Mouse (Mus musculus): ENCODE data around the gene Pcolce2.

- no peak for TF ChIP-seq TAL1 (IDR thresholded peaks at IDR 0.05; ENCODE audit: low read length)
- no peak for TF ChIP-seq GATA1 (IDR thresholded peaks at IDR 0.05; ENCODE audit: low read length)
Observed at GRCm38 (mm10) chr9:95699273-95699672, 61.9 kb downstream of the Pcolce2 start.

Measured in erythroblast, embryonic 14.5 days (primary cell).